ENCODE assay signal across 12 mouse cellular contexts in the genomic region with DNA sequence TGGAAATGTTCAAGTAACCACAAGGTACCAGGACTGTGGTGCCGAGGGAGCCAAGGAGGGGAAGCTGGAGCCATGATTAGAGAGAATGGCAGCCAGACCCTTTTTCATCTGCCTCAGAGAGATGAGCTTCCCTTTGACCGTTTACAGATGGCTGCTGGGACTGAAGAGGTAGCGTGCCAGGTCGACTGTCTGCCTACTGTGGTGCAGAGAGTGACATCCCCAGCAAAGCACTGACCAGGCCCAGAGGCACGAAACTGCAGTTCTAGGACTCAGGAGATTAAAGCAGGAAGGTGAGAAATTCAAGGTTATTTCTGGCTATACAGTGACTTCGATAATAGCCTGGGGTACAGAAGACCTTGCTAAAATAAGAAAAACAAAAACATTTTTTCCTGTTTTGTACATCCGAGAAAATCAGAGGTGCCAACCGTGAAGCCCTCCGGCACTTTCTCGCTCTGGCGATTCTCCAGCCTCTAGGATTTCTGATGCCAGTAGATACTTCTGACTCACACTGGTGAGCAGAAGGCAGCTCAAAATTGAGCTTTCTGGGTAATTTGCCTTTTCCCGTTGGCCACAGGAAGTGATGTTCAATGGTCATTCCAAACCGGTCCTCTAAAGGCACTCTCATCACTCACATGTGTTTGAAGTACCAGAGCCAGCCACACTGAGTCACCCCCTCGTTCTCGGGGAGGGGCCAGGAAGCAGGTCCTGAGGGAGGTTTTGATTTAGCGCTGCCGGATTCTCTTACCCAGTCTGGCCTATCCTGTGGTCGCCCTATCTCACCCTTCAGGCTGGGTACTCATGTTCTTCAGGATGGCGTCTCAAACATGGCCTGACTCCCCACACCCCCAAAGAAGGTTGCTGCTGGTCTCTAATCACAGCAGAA. TPM values are rescaled to one million over a fixed set of nuclear protein-coding genes. Genes with fewer than 3 reads are reported as not detected.
DNase-seq lines count a peak whose midpoint lies in the region; ATAC-seq and TF ChIP-seq lines count a peak whose summit lies in the region.
"Had no signal": no experiment of that assay in that cellular context is flagged by ENCODE, and none has a peak within 500 bp of the region (broad histone marks: within the 10 kb centered on the region; RNA-seq: fewer than 3 reads in every experiment).

No protein-coding gene starts in this region.

- no peak overlapping the region for H3K4me2 ChIP-seq in heart, embryonic 14.5 days (ENCODE audit: low read length)
- no peak overlapping the region for H3K4me2 ChIP-seq in liver, embryonic 11.5 days
- H3K4me2 ChIP-seq: forebrain, embryonic 12.5 days; liver, embryonic 12.5 days had no signal

- no peak for ATAC-seq in heart, embryonic 14.5 days (ENCODE audit: insufficient number of reproducible peaks, insufficient read depth, low FRiP score, low read depth)
- ATAC-seq in liver, embryonic 11.5 days (replicated peaks; ENCODE audit: low FRiP score) = no peak
- ATAC-seq: liver, embryonic 12.5 days had no signal

- DNase-seq in heart, postnatal 10 days = no peak
- peak; percentile 25 for DNase-seq in MN1 (ENCODE audit: low spot score)
- peak; percentile 72 to 75 for DNase-seq in cerebellum, postnatal 14 days
- peak; percentile 53 for DNase-seq in kidney, postnatal 10 days
- no peak for DNase-seq in liver, embryonic 11.5 days (ENCODE audit: low spot score)
- no peak for DNase-seq in urinary bladder, adult 18-20 months (ENCODE audit: low spot score in 2 of 2)
- DNase-seq in gastrocnemius, adult 2 months = no peak
- DNase-seq: heart, adult 2 months; thymus, postnatal 4 days had no signal

- no peak for TF ChIP-seq CTCF in gastrocnemius, adult 2 months (IDR thresholded peaks at IDR 0.05)

- 48% methylated on average over 19 of the region's 19 CpGs for WGBS in heart, embryonic 14.5 days
- 47% methylated on average over 19 of the region's 19 CpGs for WGBS in liver, embryonic 11.5 days

- peaks cover 2 to 7% of the 10 kb centered on the region in 2 experiments; a peak in 3 of 4 replicates for H3K4me1 ChIP-seq in heart, embryonic 14.5 days (ENCODE audit: control insufficient read depth in 2 of 2, insufficient read depth in 2 of 2, low read length in 2 of 2)
- no peaks in the 10 kb centered on the region for H3K4me1 ChIP-seq in liver, embryonic 11.5 days (replicated peaks; ENCODE audit: control insufficient read depth, insufficient read depth, low read length)
- H3K4me1 ChIP-seq: forebrain, embryonic 12.5 days; liver, embryonic 12.5 days had no signal

- H3K27ac ChIP-seq in heart, embryonic 14.5 days (replicated peaks in 1 of 2; ENCODE audit: control insufficient read depth in 1 of 2, insufficient read depth in 1 of 2, low read depth in 2 of 2, low read length in 2 of 2) = no peak overlapping the region
- no peak overlapping the region for H3K27ac ChIP-seq in liver, embryonic 11.5 days (ENCODE audit: low read depth, low read length)
- H3K27ac ChIP-seq in gastrocnemius, adult 2 months = no peak overlapping the region
- H3K27ac ChIP-seq: forebrain, embryonic 12.5 days; heart, adult 2 months; liver, embryonic 12.5 days had no signal

- H3K27me3 ChIP-seq in heart, embryonic 14.5 days (ENCODE audit: control insufficient read depth, insufficient read depth, low read length) = no peaks in the 10 kb centered on the region
- H3K27me3 ChIP-seq in liver, embryonic 11.5 days (replicated peaks; ENCODE audit: control insufficient read depth, insufficient read depth, low read length) = no peaks in the 10 kb centered on the region
- H3K27me3 ChIP-seq: forebrain, embryonic 12.5 days had no signal

- no peaks in the 10 kb centered on the region for H3K36me3 ChIP-seq in heart, embryonic 14.5 days (ENCODE audit: control insufficient read depth, insufficient read depth, low read length)
- H3K36me3 ChIP-seq in liver, embryonic 11.5 days (ENCODE audit: control insufficient read depth, insufficient read depth, low read length) = no peaks in the 10 kb centered on the region
- H3K36me3 ChIP-seq: forebrain, embryonic 12.5 days; liver, embryonic 12.5 days had no signal

- H3K9me3 ChIP-seq in heart, embryonic 14.5 days (ENCODE audit: control insufficient read depth, low read length) = peaks cover 5% of the 10 kb centered on the region
- H3K9me3 ChIP-seq in liver, embryonic 11.5 days (ENCODE audit: control insufficient read depth, low read length) = no peaks in the 10 kb centered on the region
- H3K9me3 ChIP-seq: forebrain, embryonic 12.5 days had no signal

- no peak overlapping the region for H3K4me3 ChIP-seq in heart, embryonic 14.5 days (ENCODE audit: control insufficient read depth in 1 of 2, insufficient read depth in 1 of 2, low read depth in 1 of 2, low read length in 2 of 2)
- H3K4me3 ChIP-seq in liver, embryonic 11.5 days (ENCODE audit: low read depth, low read length) = no peak overlapping the region
- H3K4me3 ChIP-seq in gastrocnemius, adult 2 months = no peak overlapping the region; the same call in 1 of the 2 replicates
- H3K4me3 ChIP-seq: forebrain, embryonic 12.5 days; heart, adult 2 months; liver, embryonic 12.5 days had no signal

- H3K9ac ChIP-seq in heart, embryonic 14.5 days (ENCODE audit: low read length) = 0 out of 2 replicates have a peak overlapping the region, but pooled peaks have one; percentile 11
- H3K9ac ChIP-seq in liver, embryonic 11.5 days (ENCODE audit: low read depth, low read length) = no peak overlapping the region
- H3K9ac ChIP-seq: forebrain, embryonic 12.5 days; liver, embryonic 12.5 days had no signal

- intact Hi-C loops in heart, postnatal 10 days (cut with DNase I) = no loop called here
- intact Hi-C loops in gastrocnemius, adult 2 months (cut with DNase I) = no loop called here

RNA-seq across cellular contexts. Expression of a gene that starts 11.9 kb away (rescaled TPM):
- polyA plus RNA-seq in heart, embryonic 14.5 days (2014; fragmentation: Nextera tagmentation; extraction: Ambion mirVana) = 9.9 and 11.0 TPM in 2 replicates
- total RNA-seq in heart, postnatal 10 days (2021) = 10 to 100 TPM; 34.4 to 35.2 TPM
- polyA plus RNA-seq in liver, embryonic 11.5 days (2014; fragmentation: Nextera tagmentation; extraction: Ambion mirVana) = 3.2 TPM in 2 replicates
- total RNA-seq in gastrocnemius, adult 2 months (2021) = 10 to 100 TPM in 1 of 2 experiments, 1 to 10 TPM in 1; 9.3 to 15.1 TPM

RNA-seq across cellular contexts. Expression of a gene that starts 28.3 kb away (rescaled TPM):
- 57.8 and 63.9 TPM in 2 replicates for polyA plus RNA-seq in heart, embryonic 14.5 days (2014; fragmentation: Nextera tagmentation; extraction: Ambion mirVana)
- 10 to 100 TPM; 18.0 to 20.2 TPM for total RNA-seq in heart, postnatal 10 days (2021)
- 47.0 and 49.8 TPM in 2 replicates for polyA plus RNA-seq in liver, embryonic 11.5 days (2014; fragmentation: Nextera tagmentation; extraction: Ambion mirVana)
- under 1 TPM; 0.03 to 0.05 TPM for total RNA-seq in gastrocnemius, adult 2 months (2021)

Comparison
In these comparisons a context has a peak if more than half of its experiments do, and no peak if none do; other contexts are left out.
1. DNase-seq: peak in MN1 (single experiment), cerebellum, postnatal 14 days (2 of 2) and kidney, postnatal 10 days (single experiment); none in heart, postnatal 10 days (0 of 2), liver, embryonic 11.5 days (single experiment), urinary bladder, adult 18-20 months (0 of 2) and gastrocnemius, adult 2 months (single experiment).
2. RNA of a gene that starts 28.3 kb away (total RNA-seq): 18.0 to 20.2 TPM in heart, postnatal 10 days; 0.03 to 0.05 TPM in gastrocnemius, adult 2 months; every median in the first group is over 10 times any median in the second.